Mouse (Mus musculus): ENCODE data around the gene Caln1.

DNA sequence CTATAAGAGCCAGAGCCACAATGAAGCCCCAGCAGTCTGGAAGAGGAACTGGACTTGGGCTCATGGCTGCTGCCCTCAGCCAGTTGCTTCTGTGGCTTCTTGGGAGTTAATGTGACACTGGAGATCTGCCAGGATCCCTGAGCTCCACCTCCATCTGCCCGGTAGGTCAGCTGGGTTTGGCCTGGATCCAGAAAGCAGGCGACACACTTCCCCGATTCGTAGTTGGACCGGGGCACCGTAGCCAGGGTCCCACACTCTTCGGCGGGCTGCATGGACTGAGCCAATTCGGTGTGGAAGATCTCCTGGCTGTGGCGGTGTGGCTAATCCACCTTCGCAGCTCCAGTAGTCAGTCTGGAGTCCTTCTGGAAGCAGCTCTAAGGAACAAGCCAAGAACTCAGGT, at the start of gene Caln1:
- TF ChIP-seq GATA1 (IDR thresholded peaks at IDR 0.05; ENCODE audit: low read length) = no peak
- no peak for TF ChIP-seq TAL1 (IDR thresholded peaks at IDR 0.05; ENCODE audit: low read length)

Data from erythroblast, embryonic 14.5 days (primary cell).